Mouse (Mus musculus) neural tube, embryonic 10.5 days (tissue): Measurements from ENCODE around the gene Spata45.

Experiments
- DNase-seq: peaks from one replicate; pipeline ENCODE4 v3.0.0-alpha.2; 2017; ENCODE audit warnings: low spot score; ENCODE audit errors: extremely low spot score

Spata45 gene

GRCm38 (mm10) chr1:191083230-191083629, 46.8 kb downstream of the Spata45 start:
- DNase-seq: no peak

- DNase-seq: peak; percentile 60
These were observed 48.6 kb downstream of the Spata45 start for GRCm38 (mm10) chr1:191084951-191085559.

GRCm38 (mm10) chr1:191085597-191085996, 49.2 kb downstream of the Spata45 start:
- DNase-seq: no peak

- DNase-seq: no peak
These were observed 50.0 kb downstream of the Spata45 start for GRCm38 (mm10) chr1:191086304-191086878.

- DNase-seq: no peak
These were observed 50.5 kb downstream of the Spata45 start for GRCm38 (mm10) chr1:191086960-191087359.

- DNase-seq: no peak
These were observed 51.5 kb downstream of the Spata45 start for GRCm38 (mm10) chr1:191087955-191088354.

GRCm38 (mm10) chr1:191089355-191089754, 52.9 kb downstream of the Spata45 start:
- no peak for DNase-seq

GRCm38 (mm10) chr1:191092050-191092449, 55.6 kb downstream of the Spata45 start:
- DNase-seq: no peak
